Mouse (Mus musculus) gonadal fat pad, adult 2 months (tissue): ENCODE data around the gene Nup107. TPM values are rescaled to one million over a fixed set of nuclear protein-coding genes. Genes with fewer than 3 reads are reported as not detected.
"Not testable (repeated sequence)": the region's sequence is repeated elsewhere in the genome, so short reads cannot be mapped to it uniquely, and the experiment has no call there.

ENCODE experiments used
- DNase-seq: peaks from one replicate; pipeline ENCODE4 v3.0.0-alpha.2; 2012; ENCODE audit warnings: low read depth
- polyA plus RNA-seq: library from polyadenylated mRNA; depleted of rRNA; stranded (reverse); fragments of >200 nt; gene quantifications from 2 replicates; pipeline ENCODE4 v1.2.3, GENCODE M21; 2012

The Nup107 gene
- polyA plus RNA-seq, 1 experiment = 7.7 TPM

DNA sequence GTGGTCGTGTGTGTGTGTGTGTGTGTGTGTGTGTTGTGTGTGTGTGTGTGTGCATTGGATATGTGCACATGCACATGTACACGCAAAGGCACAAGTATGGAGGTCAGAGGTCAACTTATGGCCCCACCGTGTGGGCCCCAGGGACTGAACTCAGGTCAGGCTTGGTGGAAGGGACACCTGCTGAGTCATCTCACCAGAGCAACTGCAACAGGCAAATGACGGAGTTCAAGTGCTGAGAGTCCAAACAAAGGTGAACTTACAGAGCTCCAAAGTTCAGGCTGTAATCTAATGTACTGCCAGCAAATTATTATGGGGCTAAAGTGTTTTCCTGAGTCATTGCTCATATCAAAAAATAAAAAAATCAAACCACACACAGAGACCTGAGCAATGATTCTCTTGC is 55.4 kb downstream of the Nup107 start:
- DNase-seq = no peak

DNA sequence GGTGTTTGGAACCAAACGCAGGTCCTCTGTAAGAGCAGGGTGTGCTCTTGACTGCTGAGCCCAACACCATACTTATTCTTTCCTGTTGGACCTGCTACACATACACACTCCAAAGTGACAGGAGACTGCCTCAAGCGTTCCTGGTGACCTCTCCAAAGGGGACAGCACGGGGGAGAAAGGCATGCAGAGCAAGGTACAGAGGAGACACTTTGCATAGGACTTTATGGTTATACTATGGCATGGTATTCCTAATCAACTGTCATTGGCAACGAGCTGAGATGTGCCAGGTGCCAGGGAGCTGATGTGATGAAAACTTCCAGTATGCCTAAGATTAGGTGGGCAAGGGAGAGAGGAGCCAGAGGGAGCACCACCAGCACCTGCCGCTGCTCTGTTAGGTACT is 55.9 kb downstream of the Nup107 start:
- DNase-seq = no peak

DNA sequence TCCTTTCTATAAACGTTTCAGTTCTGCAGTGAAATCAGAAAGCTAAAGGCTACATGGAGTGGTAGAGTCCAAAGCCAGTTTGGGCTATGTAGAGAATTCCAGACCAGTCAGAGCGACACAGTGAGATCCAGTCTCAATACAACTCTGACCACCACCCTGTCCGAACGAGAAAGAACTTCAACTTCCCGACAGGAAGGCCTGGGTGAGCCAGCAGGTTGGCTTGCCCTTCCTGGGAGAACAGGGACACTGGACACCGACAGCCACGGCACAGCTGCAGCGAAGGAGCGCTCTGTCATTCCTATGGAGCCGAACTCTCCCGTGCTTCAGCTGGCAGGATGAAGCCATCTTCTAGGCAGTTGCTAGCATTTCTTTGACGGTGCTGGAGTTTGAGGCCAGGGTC is 57.1 kb downstream of the Nup107 start:
- DNase-seq = not testable (repeated sequence)

DNA sequence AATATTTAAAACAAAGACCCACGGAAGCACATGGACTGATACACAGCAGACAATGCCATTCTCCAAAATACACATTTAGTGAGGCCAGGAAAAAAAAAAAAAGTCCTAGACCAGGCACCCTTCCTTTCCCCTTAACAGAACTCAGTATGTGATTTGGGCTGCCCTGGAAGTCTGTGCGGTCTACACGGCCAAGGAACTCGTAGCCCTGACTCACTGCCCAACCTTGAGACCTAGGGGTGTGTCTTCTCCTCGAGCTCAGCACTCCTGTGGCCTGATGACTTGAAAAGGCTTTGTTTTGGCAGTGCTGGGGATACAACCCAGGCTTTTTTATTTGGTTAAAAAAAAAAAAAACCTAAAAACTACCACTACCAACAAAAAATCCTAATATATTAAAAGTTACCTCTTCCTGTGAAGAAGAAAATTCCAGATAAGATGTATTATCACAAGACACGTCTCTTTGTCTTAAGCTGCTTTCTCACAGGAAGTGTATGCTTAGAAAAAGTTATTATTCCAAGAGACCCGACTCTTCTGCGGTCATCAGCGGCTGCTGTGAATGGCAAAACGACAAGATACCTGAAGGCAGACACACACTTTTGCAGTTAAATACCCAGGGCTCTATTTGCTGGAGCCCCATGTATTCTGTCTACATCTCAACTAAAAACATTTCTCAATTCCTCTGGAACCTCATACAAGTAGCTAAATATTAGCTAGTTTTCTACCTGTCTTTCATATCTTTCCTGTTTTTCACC is 58.2 kb downstream of the Nup107 start:
- not testable (repeated sequence) for DNase-seq

DNA sequence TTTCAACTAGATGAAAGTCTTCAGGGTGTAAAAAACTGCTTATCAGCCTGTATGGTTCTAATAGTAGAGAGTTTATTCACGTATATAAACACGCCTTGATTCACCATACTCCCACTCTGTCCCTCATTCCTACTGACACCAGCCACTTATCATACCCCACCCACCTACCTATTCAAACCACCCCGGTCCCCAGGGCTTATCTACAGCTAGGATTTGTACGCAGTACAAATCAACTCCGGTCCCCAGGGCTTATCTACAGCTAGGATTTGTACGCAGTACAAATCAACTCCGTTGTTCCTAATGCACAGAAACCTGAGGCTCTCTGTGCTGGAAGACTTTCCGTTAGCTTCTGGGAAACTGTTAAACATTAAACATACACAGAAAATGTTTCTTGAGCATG is 58.9 kb downstream of the Nup107 start:
- not testable (repeated sequence) for DNase-seq

DNA sequence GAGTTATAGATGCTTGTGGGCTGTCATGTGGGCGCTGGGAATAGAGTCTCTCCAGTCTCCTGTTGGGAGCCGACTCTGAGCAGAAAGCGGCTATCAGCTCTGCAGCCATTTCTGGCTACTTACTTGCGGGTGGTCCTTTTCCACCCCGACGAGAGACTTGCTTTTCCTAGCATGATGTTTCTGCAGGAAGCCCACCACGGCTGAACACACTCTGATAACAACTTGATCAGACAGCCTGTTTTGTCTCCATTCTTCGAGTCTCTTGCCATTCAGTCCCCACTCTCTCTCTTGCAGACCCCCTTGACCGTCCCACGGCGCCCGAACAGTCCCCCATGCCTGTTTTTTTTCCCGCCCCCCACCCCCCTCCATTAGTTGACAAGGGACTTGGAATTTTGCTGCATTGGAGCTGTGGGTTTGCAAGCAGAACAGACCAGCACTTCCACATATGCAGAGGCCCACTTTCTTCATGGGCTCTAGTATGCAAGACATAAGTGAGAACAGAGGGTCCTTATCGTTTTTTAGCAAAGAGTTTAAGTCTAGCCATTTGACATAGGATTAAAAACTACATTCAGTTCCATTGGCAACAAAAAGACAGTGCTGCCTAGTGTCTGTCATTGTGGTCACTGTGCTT is 59.4 kb downstream of the Nup107 start:
- DNase-seq = no peak

DNA sequence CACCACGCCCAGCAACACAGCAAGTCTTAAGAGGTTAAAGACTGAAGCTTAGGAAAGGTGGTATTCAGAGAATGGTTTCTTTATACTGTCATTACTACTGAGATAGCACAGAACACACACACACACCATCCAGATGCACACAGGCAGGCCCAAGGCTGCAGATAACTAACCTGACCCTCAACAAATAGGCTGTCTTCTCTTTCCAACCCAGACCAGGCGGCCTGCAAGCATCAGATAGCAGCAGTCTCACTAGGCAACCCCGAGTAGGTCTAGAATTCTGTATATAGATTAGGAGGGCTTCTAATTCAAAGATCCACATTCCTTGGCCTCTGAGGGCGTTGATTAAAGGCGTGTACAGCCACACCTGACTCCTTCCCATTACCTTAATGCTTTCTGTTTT is 60.3 kb downstream of the Nup107 start:
- no peak for DNase-seq

DNA sequence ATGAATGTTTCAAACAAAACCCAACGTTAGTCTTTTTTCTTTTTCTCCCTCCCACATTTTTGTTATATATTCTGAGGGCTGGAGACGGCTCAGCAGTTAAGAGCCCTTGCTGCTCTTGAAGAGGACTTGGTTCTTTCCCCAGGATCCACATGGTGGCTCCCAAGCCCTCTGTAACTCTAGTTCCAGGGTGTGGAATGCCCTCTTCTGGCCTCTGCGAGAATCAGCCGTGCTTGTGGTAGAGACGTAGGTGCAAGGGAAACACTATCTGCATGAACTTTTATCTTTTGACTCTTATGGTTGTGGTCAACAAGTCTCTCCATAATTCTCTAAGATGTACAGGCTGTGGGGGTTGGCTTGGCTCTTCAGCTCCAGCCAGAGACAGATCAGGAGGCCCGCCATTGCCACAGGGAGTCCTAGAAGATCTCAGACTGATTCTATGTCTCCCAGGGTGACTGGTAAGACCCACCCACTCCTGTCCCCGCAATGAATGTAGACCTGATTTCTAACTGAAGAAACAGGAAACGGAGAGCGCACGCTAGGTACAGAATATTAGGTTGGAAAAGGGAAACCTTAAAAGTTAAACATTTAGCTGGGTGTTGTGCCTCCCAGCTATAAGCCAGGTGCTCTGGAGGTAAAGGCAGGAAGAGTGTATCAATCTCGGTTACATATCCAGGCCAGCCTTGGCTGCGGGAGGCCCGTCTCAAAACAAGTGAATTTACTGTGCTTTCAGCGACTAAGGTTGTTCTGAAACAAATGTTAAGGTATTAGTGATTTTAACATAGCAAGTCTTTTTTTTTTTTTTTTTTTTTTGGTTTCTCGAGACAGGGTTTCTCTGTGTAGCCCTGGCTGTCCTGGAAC is 61.0 kb downstream of the Nup107 start:
- no peak for DNase-seq

DNA sequence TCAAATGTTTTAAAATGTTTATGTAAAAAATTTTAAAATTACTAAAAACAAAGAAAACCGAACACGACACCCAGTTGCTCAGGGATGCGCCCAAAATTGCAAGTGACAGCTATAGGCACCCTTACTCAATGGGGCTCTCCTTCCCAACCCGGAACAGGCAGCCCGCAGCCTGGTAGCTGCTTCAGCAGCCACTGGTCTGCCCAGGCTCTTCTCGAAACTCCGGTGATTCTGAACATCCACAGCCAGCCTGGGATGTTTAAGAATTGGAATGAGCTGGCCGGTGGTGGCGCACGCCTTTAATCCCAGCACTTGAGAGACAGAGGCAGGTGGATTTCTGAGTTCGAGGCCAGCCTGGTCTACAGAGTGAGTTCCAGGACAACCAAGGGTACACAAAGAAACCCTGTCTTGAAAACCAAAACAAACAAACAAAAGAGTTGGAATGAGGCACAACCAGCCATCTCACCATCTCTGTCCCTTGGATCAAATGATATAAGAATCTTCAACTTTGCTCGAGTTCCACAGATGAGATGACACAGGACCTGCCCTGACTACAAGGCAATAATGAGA is 61.8 kb downstream of the Nup107 start:
- no peak for DNase-seq

DNA sequence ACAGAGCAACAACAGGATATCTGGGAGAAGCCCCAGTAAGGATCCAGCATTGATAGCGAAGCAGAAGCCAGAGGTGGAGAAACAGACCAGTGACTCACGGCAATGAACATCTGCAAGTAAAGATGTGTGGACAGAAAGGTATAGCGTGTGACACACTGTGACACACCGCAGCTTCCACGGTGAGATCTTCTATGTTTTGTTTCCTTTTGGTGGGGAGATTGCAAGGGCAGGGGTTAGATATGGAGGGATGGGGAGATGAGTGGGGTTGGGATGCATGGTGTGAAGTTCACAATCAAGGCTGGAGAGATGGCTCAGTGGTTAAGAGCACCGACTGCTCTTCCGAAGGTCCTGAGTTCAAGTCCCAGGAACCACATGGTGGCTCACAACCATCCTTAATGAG is 62.4 kb downstream of the Nup107 start:
- DNase-seq = no peak

DNA sequence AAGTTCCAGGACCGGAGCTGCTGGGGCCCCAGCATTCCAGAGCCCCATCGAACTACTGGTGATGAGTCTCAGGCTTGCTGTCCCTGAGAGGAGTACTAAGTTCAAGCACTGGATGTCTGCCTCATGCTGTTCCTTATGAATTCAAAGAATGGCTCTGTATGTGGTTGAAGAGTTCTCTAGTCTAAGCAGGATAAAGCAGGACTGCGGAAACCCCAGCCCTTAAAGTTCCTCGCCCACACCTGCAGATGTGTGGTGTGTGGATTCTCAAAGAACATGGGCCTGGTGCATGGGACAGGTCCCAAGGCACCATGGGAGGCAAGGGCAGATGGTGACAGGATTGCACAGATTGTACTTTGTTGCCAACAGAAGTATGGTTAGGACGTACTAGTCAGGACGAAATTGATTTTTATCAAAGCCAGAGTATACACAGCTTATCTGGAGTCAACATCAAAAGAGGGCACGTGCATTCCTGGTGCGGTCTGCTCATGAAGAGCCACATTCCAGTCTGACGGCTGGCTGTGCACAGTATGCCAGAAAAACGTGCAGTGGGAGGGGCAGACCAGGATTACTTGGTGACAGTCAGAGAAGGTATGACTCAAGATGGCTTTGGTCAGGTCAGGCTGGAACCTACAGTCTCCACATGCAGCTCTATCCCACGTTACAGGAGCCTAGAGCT is 63.2 kb downstream of the Nup107 start:
- DNase-seq = no peak

DNA sequence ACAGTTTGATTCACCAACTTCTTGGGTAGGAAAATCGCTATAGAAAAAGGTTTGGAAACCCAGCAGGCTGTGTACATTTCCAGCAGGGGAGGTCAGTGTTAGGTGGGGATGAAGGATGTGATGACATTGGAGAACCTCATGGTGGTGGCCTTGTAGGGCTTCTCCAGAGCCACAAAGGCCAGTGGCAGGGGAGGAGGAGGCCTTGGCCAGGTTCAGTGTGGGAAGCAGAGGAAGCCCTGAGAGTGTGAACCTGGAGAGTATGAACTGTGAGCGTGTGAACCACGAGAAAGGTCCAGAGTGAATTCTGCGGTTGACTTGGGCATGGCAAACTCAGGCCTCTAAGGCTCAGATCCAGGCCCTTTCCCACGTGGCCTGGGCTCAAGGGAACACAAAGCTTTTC is 63.9 kb downstream of the Nup107 start:
- no peak for DNase-seq

DNA sequence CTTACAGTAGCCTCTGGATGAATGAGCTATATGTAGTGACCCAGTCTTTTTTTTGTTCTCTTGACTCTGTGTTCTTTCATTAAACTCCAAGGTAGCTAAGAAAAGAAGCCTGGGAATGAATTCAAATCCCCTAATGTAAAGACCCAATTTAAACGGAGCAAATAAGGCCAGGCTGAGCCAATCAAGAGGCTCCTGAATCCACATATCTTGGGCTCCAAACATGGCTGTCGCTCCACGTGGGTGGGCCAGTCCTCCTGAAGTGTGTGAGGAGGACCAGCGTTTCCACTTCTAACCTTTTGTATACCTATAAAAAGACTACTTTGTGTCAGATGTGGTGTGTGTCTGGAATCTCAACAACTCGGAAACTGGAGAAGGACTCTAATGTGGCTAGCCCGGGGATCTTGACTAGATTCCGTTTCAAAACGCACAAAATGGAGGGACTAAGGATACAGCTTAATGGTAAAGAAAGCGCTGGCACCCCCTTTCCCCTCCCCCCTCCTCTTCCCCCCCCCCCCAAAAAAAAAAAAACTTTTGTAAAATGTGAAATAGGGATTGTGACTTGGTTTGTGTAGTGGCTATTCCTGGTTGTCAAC is 64.9 kb downstream of the Nup107 start:
- DNase-seq = no peak

DNA sequence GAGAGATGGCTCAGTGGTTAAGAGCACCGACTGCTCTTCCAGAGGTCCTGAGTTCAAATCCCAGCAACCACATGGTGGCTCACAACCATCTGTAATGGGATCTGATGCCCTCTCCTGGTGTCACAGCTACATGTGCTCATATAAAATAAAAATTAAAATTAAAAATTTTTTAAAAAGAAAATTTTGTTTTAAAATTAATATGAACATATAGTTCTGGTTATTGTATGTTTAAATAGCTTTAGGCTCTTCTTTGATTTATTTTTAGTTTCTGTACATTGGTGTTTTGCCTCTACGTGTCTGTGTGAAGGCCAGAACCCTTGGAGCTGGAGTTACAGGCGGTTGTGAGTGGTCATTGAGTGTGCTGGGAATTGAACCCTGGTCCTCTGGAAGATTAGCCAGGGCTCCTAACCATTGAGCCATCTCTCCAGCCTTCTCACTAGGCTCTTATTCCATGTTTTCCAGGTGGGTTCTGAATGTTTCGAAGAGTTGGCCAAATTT is 65.6 kb downstream of the Nup107 start:
- no peak for DNase-seq

DNA sequence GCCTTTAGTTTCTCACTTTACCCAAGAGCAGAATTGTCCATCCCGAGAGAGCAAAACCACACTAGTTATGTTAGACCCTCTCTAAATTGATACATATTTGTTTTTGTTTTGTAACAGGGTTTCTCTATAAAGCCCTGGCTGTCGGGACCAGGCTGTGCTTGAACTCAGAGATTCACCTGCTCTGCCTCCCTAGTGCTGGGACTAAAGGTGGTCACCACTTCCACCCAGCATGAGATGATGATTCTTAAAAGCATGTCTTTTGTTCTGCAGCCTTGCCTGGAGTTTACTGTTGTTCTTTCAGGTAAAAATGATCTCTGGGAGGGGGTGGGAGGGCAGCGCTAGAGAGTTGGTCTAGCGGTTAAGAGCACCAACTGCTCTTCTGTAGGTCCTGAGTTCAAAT is 66.2 kb downstream of the Nup107 start:
- no peak for DNase-seq

DNA sequence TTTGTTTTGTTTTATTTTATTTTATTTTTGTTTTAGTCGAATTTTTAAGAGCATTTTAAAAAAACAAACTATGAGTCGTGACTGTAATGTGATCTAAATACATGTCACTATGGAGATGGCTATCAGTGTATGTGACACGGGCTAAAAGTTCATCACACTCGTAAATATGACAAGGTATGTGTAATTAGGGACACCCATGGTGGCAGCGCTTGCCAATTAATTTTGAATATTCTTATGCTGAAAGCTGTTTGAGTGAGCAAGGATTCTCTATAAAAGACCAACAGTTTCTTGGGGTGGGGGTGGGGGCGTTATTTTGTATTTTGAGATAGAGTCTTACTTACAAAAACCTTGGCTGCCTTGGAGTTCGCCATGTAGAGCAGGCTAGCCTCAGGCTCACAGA is 66.8 kb downstream of the Nup107 start:
- no peak for DNase-seq

DNA sequence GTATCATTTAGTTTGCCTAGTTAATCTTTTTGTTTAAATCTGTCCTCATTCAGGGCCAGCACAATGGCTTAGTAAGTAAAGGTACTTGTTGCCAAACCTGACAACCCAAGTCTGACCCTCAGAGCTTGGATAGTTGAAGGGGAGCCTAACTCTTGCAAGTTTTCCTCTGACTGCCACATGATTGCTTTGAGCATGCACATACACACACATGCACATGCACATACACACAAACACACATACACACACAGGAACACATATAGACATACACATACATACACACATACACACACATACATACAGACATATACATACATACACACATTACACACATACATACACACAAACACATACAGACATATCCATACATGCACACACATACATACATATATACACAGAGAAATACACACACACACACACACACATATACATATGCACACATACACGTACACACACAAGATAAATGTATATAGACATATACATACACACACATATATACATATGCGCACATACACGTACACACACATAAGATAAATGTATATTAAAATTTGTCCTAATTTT is 67.6 kb downstream of the Nup107 start:
- no peak for DNase-seq

DNA sequence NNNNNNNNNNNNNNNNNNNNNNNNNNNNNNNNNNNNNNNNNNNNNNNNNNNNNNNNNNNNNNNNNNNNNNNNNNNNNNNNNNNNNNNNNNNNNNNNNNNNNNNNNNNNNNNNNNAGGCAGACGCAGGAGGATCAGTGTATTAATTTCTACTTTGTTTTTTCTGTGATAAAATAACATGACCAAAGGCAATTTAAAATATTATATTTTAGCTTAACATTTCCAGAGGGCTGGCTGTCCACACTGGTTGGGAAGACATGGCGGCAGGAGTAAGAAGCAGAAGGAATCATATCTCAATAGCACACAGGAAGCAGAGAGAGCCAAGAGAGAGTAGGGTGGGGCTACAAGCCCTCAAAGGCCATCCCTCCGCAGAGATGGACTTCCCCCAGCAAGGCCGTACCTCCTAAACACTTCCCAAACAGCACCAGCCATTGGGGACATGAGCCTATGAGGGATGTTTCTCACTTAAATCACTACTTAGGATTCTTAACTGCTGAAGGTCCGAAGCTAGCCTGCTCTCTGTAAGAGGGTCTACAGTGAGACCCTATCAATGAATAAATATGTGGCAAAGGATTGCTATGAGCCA is 68.3 kb downstream of the Nup107 start:
- no peak for DNase-seq

DNA sequence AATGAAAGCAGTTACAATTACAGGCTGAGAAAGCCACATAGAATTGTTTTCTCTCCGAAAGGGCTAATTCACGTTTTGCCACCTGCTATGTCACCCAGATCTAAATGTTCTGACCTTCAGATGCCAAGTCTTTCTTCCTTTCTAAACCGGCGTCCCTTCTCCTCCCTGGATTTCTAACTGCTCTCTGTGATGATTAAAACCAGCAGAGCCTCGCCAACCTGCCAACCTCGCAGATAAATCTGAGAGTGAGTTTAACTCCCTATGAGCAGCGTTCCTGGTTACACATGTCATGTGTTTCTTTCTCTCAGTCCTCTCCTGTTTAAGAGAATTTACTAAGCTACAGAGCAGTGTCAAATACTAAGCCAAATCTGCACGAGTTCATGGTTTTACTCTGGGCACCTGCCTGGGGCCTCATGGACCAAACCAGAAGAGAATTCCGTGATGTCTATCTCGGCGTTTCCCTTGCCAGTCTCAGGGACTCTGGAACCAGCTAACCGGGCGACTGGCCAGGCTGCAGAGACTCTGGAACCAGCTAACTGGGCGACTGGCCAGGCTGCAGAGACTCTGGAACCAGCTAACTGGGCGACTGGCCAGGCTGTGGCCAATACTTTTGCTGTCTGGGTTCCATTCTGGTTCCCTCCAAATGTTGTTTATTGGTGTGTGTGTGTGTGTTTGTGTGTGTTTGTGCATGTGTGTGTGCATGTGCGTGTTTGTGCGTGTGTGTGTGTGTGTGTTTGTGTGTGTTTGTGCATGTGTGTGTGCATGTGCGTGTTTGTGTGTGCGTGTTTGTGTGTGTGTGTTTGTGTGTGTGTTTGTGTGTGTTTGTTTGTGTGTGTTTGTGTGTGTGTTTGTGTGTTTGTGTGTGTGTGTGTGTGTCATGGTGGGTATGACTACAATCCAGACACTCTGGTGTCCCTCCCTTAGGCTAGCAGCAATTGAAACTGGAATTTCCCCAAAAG is 74.1 kb downstream of the Nup107 start:
- no peak for DNase-seq
